Mouse (Mus musculus): ENCODE results near the gene Cast. TPM values are rescaled to one million over a fixed set of nuclear protein-coding genes. Genes with fewer than 3 reads are reported as not detected.

Gene Cast
- polyA plus RNA-seq, 1 experiment from 2014 or later, result 66.5 TPM

DNA sequence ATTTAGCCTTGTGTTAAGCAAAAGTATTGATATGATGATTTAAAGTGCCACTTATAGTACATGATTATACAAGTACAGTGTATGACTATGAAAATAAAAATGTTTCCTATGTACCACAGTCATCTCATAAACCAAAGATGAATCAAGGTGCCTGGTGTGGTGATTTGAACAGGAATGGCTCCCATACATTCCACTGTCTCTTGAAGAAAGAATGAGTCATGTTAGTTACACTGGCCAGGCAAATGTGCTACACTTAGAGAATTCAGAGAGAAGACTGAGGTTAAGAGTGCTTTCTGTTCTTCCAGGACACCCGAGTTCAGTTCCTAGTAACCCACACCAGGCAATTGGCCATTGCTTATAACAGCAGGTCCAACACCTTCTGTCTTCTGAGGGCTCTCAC lies 36.5 kb downstream of the Cast start:
- Histone ChIP-seq H3K9me3 (ENCODE audit: control insufficient read depth, low read length) (no peaks in the 10 kb centered on the region), H3K4me2 (replicated peaks; ENCODE audit: low read depth) (no peak overlapping the region), H3K27ac (replicated peaks) (no peak overlapping the region), H3K9ac (ENCODE audit: low read length) (no peak overlapping the region), H3K4me1 (replicated peaks; ENCODE audit: control insufficient read depth, insufficient read depth) (no peaks in the 10 kb centered on the region), H3K4me3 (ENCODE audit: low read depth, low read length) (no peak overlapping the region), H3K27me3 (ENCODE audit: control insufficient read depth, insufficient read depth, low read length) (no peaks in the 10 kb centered on the region), H3K36me3 (ENCODE audit: control insufficient read depth, insufficient read depth, low read length) (no peaks in the 10 kb centered on the region)
- ATAC-seq (ENCODE audit: low FRiP score, low TSS enrichment) (no peak), DNase-seq (ENCODE audit: low spot score) (no peak)
- no peak for TF ChIP-seq CTCF (IDR thresholded peaks at IDR 0.05; ENCODE audit: low read depth)
- no peak for TF ChIP-seq EP300 (optimal IDR thresholded peaks at IDR 0.05)
- 76% methylated on average over 1 of the region's 1 CpGs for WGBS

DNA sequence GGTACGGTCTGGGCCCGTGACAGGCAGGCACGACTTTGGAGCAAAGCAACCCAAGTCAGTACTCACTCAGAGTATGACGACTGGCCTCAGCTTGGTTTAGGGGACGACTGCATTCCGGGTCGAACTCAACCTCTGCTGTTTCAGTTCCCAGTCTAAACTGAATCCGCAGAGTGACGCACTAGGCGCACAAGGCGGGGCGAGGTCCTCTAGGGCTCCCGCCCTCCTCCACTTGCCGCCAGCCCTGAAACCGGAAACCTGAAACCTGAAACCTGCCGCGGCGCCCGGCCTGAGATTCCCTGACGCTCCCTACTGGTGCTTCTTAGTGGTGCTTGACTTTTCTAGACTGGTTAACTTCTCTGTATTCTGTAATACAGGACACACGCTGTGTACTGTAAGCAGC lies 38.1 kb downstream of the Cast start:
- Histone ChIP-seq H3K27ac (replicated peaks) (peak overlapping the region; percentile 98), H3K36me3 (ENCODE audit: control insufficient read depth, insufficient read depth, low read length) (no peaks in the 10 kb centered on the region), H3K9me3 (ENCODE audit: control insufficient read depth, low read length) (no peaks in the 10 kb centered on the region), H3K27me3 (ENCODE audit: control insufficient read depth, insufficient read depth, low read length) (no peaks in the 10 kb centered on the region), H3K4me1 (replicated peaks; ENCODE audit: control insufficient read depth, insufficient read depth) (no peaks in the 10 kb centered on the region), H3K4me2 (replicated peaks; ENCODE audit: low read depth) (peak overlapping the region; percentile 71), H3K9ac (ENCODE audit: low read length) (peak overlapping the region; percentile 79), H3K4me3 (ENCODE audit: low read depth, low read length) (peak overlapping the region; percentile 53)
- WGBS, result under 1% methylated on average over 21 of the region's 21 CpGs
- ATAC-seq (ENCODE audit: low FRiP score, low TSS enrichment), result peak; percentile 99
- peak; percentile 96 for DNase-seq (ENCODE audit: low spot score)
- peak; percentile 79 for TF ChIP-seq CTCF (IDR thresholded peaks at IDR 0.05; ENCODE audit: low read depth)
- no peak for TF ChIP-seq EP300 (optimal IDR thresholded peaks at IDR 0.05)

DNA sequence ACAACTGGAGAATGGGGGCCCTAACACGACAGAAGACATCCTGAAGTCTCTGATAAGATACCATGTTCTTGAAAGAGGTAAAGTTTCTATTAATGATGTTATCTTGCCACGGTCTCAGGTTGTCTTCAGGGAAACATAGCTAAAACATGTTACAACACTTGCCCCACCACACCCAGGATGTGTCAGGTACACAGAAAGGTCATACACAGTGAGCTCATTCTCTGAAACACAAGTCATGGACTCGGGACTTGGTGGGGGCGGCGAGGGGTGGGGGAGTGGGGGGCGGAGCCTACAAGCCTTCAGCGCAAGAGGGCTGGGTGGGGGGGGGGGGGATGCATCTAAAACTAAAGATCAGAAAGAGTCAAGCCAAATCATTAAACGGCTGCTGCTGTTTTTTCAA lies 38.7 kb downstream of the Cast start:
- Histone ChIP-seq H3K27me3 (ENCODE audit: control insufficient read depth, insufficient read depth, low read length) (no peaks in the 10 kb centered on the region), H3K4me3 (ENCODE audit: low read depth, low read length) (peak overlapping the region; percentile 53), H3K9ac (ENCODE audit: low read length) (peak overlapping the region; percentile 79), H3K9me3 (ENCODE audit: control insufficient read depth, low read length) (no peaks in the 10 kb centered on the region), H3K4me2 (replicated peaks; ENCODE audit: low read depth) (peak overlapping the region; percentile 71), H3K36me3 (ENCODE audit: control insufficient read depth, insufficient read depth, low read length) (no peaks in the 10 kb centered on the region), H3K27ac (replicated peaks) (peak overlapping the region; percentile 98), H3K4me1 (replicated peaks; ENCODE audit: control insufficient read depth, insufficient read depth) (no peaks in the 10 kb centered on the region)
- ATAC-seq (ENCODE audit: low FRiP score, low TSS enrichment), result peak; percentile 87
- peak; percentile 57 for DNase-seq (ENCODE audit: low spot score)
- TF ChIP-seq CTCF (IDR thresholded peaks at IDR 0.05; ENCODE audit: low read depth) (no peak), EP300 (optimal IDR thresholded peaks at IDR 0.05) (no peak)
- 4% methylated on average over 8 of the region's 8 CpGs for WGBS

DNA sequence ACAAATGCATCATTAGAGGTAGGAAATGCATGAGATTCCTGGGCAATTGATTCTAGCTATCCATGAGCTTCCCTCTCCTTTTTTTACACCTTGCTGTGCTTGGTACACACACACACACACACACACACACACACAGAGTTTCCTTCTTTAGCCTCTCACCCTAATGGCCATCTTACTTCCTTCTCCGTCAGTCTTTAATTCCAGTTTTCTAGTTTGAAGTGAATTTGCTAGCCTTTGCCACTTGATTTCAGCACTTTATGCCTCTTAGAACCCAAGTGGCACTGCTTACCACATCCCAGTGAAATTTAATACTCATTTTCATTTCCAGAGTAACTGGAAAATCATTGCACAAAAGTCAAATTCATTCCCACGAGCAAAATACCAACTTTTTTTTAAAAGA lies 41.4 kb downstream of the Cast start:
- H3K4me3 ChIP-seq (ENCODE audit: low read depth, low read length), result no peak overlapping the region
- TF ChIP-seq CTCF (IDR thresholded peaks at IDR 0.05; ENCODE audit: low read depth) (no peak), EP300 (optimal IDR thresholded peaks at IDR 0.05) (no peak)
- no peak for ATAC-seq (ENCODE audit: low FRiP score, low TSS enrichment)
- H3K9ac ChIP-seq (ENCODE audit: low read length), result no peak overlapping the region
- no peak overlapping the region for H3K4me2 ChIP-seq (replicated peaks; ENCODE audit: low read depth)
- no peaks in the 10 kb centered on the region for H3K27me3 ChIP-seq (ENCODE audit: control insufficient read depth, insufficient read depth, low read length)
- H3K9me3 ChIP-seq (ENCODE audit: control insufficient read depth, low read length), result no peaks in the 10 kb centered on the region
- WGBS, result 66% methylated on average over 2 of the region's 2 CpGs
- H3K27ac ChIP-seq (replicated peaks), result 0 out of 2 replicates have a peak overlapping the region, but pooled peaks have one; percentile 20
- H3K36me3 ChIP-seq (ENCODE audit: control insufficient read depth, insufficient read depth, low read length), result no peaks in the 10 kb centered on the region
- no peaks in the 10 kb centered on the region for H3K4me1 ChIP-seq (replicated peaks; ENCODE audit: control insufficient read depth, insufficient read depth)
- DNase-seq (ENCODE audit: low spot score), result no peak

DNA sequence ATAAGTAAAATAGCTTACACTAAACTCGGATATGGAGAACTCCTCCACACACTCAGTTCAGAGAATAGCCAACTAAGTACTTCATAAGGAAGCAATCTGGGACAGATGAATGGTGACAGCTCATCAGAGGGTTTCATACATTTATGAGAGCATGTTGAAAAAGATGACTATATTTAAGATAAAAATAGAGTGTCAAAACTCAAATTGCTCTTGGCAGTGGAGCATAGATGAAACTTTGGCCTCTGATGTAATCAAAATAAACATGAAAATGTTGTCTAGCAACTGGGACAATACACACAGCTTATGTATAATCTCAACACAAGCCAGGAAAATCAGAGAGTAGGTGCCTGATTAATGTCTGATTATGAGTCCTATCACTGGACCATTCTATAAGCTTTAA lies 45.9 kb downstream of the Cast start:
- no peak overlapping the region for H3K4me2 ChIP-seq (replicated peaks; ENCODE audit: low read depth)
- H3K27me3 ChIP-seq (ENCODE audit: control insufficient read depth, insufficient read depth, low read length), result no peaks in the 10 kb centered on the region
- no peak overlapping the region for H3K4me3 ChIP-seq (ENCODE audit: low read depth, low read length)
- WGBS, result 66% methylated on average over 1 of the region's 1 CpGs
- no peak for ATAC-seq (ENCODE audit: low FRiP score, low TSS enrichment)
- H3K9ac ChIP-seq (ENCODE audit: low read length), result no peak overlapping the region
- no peak overlapping the region for H3K27ac ChIP-seq (replicated peaks)
- no peak for DNase-seq (ENCODE audit: low spot score)
- no peaks in the 10 kb centered on the region for H3K4me1 ChIP-seq (replicated peaks; ENCODE audit: control insufficient read depth, insufficient read depth)
- H3K9me3 ChIP-seq (ENCODE audit: control insufficient read depth, low read length), result no peaks in the 10 kb centered on the region
- no peaks in the 10 kb centered on the region for H3K36me3 ChIP-seq (ENCODE audit: control insufficient read depth, insufficient read depth, low read length)
- no peak for TF ChIP-seq CTCF (IDR thresholded peaks at IDR 0.05; ENCODE audit: low read depth)

DNA sequence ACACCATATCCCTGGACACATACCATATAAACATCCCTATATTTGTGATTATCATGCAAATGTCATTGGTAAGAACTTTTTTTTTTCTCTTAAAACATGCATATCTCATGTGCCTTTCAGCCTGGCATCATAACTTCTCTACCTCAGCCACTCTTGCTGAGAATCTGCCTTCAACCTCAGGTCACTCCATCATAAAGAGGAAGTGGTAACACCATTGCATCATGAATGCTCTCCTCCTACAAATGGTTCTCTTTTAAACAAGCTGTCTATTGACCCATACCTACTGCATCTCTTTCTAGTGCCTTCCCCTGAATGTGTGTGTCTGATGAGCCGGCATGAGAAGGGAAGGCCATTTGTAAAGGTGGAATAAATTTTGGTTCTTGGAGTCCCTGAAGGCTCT lies 49.5 kb downstream of the Cast start:
- ATAC-seq (ENCODE audit: low FRiP score, low TSS enrichment) (no peak), DNase-seq (ENCODE audit: low spot score) (no peak)
- TF ChIP-seq CTCF (IDR thresholded peaks at IDR 0.05; ENCODE audit: low read depth) (no peak), EP300 (optimal IDR thresholded peaks at IDR 0.05) (no peak)
- H3K27ac ChIP-seq (replicated peaks), result no peak overlapping the region
- 93% methylated on average over 1 of the region's 1 CpGs for WGBS
- no peak overlapping the region for H3K9ac ChIP-seq (ENCODE audit: low read length)
- no peaks in the 10 kb centered on the region for H3K4me1 ChIP-seq (replicated peaks; ENCODE audit: control insufficient read depth, insufficient read depth)
- no peak overlapping the region for H3K4me2 ChIP-seq (replicated peaks; ENCODE audit: low read depth)
- no peak overlapping the region for H3K4me3 ChIP-seq (ENCODE audit: low read depth, low read length)
- H3K36me3 ChIP-seq (ENCODE audit: control insufficient read depth, insufficient read depth, low read length), result no peaks in the 10 kb centered on the region
- H3K27me3 ChIP-seq (ENCODE audit: control insufficient read depth, insufficient read depth, low read length), result no peaks in the 10 kb centered on the region
- no peaks in the 10 kb centered on the region for H3K9me3 ChIP-seq (ENCODE audit: control insufficient read depth, low read length)

Data from stomach, postnatal 0 days (tissue).